Mouse (Mus musculus) testis, adult 2 months (tissue): ENCODE data around the gene Atg101. TPM values are rescaled to one million over a fixed set of nuclear protein-coding genes. Genes with fewer than 3 reads are reported as not detected.
A peak's percentile ranks its signal among the peaks of the same experiment; 100 is the strongest.

Source experiments
- H3K27ac ChIP-seq: fragments of 200-500 bp; 2 replicates; pipeline ENCODE4 v1.5.1; 2012; ENCODE audit warnings: low read depth, low read length; ENCODE audit not compliant: control insufficient read depth, insufficient read depth
- H3K27me3 ChIP-seq: fragments of 200-500 bp; 2 replicates; pipeline ENCODE4 v1.6.1; 2012; ENCODE audit warnings: mild to moderate bottlenecking, low read length, moderate library complexity; ENCODE audit not compliant: control insufficient read depth, insufficient read depth
- H3K36me3 ChIP-seq: fragments of 200-500 bp; 2 replicates; pipeline ENCODE4 v1.6.1; 2012; ENCODE audit warnings: mild to moderate bottlenecking, low read length; ENCODE audit not compliant: control insufficient read depth, insufficient read depth
- H3K4me1 ChIP-seq: fragments of 200-500 bp; 2 replicates; pipeline ENCODE4 v1.6.1; 2012; ENCODE audit warnings: low read length; ENCODE audit not compliant: control insufficient read depth, insufficient read depth
- H3K4me3 ChIP-seq: fragments of 200-500 bp; 2 replicates; pipeline ENCODE4 v1.5.1; 2012; ENCODE audit warnings: low read depth, mild to moderate bottlenecking, low read length, moderate library complexity, mixed read lengths; ENCODE audit not compliant: control insufficient read depth
- CTCF ChIP-seq: fragments of 200-500 bp; IDR thresholded peaks from 2 replicates; pipeline ENCODE4 v1.5.1; 2012; ENCODE audit warnings: low read depth, mild to moderate bottlenecking, inconsistent platforms, low read length, moderate library complexity; ENCODE audit not compliant: control insufficient read depth, insufficient read depth, insufficient replicate concordance
- POLR2A ChIP-seq: fragments of 200-500 bp; IDR thresholded peaks from 2 replicates; pipeline ENCODE4 v1.6.1; 2012; ENCODE audit warnings: low read depth, mild to moderate bottlenecking, inconsistent platforms, low read length, moderate library complexity; ENCODE audit not compliant: control insufficient read depth
- polyA plus RNA-seq: library from polyadenylated mRNA; depleted of rRNA; stranded (reverse); fragments of >200 nt; gene quantifications from 2 replicates; pipeline ENCODE4 v1.2.3, GENCODE M21; 2012

The Atg101 gene
- polyA plus RNA-seq, 1 experiment = 17.5 TPM

GRCm38 (mm10) chr15:101256463-101257206, 27.4 kb upstream of the Atg101 start:
- Histone ChIP-seq H3K4me1 (peaks cover 14% of the 10 kb centered on the region), H3K36me3 (no peaks in the 10 kb centered on the region), H3K27me3 (no peaks in the 10 kb centered on the region), H3K27ac (no peak overlapping the region), H3K4me3 (no peak overlapping the region)
- TF ChIP-seq CTCF = no peak
- no peak for TF ChIP-seq POLR2A

DNA sequence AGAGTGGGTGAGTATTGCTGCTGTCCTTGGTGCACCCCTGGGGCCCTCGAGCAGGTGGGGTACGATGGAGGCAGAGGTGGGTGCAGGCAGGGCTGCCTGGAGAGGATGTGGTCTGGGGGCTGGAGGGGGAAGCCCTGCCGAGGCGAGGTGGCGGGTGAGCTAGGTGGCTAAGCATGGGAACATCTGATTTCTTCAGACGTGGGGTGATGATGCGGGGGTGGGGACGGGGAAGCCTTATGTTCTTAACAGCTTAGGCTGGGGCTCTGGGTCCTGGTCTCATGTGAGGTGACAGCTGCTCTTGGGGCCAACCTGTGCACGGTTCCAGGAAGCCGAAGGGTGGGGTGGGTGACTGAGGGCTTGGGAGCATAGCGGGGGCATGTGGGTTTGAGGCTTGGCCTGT, 25.7 kb upstream of the Atg101 start:
- TF ChIP-seq CTCF (no peak), POLR2A (no peak)
- no peak overlapping the region for H3K4me3 ChIP-seq
- H3K36me3 ChIP-seq = no peaks in the 10 kb centered on the region
- no peak overlapping the region for H3K27ac ChIP-seq
- no peaks in the 10 kb centered on the region for H3K27me3 ChIP-seq
- peaks cover 14% of the 10 kb centered on the region for H3K4me1 ChIP-seq

DNA sequence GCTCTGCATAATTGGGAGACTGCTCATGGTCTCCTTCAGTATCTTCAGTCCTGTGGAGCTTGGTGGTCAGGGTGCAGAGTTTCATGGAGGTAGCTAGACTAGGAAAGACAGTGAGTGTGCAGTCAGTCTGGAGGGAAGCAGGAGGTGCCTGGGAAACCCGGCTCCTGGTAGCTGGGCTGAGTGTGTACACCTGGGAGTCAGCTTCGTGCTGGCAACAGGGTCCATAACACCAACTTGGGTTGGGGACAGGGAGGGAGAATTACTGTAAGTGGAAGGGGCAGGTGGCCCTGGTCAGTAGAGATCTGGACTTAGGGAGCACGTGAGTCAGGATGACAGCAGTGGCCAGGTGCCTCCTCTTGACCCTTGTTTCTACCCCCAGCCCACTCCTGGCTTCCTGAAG, 24.1 kb upstream of the Atg101 start:
- no peaks in the 10 kb centered on the region for H3K36me3 ChIP-seq
- H3K27me3 ChIP-seq = no peaks in the 10 kb centered on the region
- H3K4me1 ChIP-seq = no peaks in the 10 kb centered on the region
- no peak overlapping the region for H3K27ac ChIP-seq
- no peak for TF ChIP-seq POLR2A
- no peak for TF ChIP-seq CTCF
- no peak overlapping the region for H3K4me3 ChIP-seq

DNA sequence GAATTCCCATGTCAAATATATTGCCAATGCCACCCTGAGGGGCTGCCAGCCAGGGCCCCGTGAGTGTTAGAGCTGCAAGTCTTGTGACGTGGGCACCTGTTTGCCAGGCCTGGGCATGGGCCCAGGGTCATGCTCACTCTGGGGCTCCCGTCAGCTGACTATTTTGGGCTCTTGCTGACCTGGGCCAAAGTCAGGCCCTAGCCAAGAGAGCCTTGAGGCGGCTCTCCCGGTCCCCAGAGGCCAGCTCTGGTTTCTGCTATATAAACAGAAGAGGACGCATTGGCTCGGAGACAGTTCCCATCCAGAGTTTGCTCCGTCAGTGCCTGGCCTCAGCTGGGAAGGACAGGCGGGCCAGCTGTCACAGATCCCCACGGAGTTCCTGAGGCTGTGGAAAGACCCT, 23.7 kb upstream of the Atg101 start:
- Histone ChIP-seq H3K27ac (no peak overlapping the region), H3K27me3 (no peaks in the 10 kb centered on the region), H3K36me3 (no peaks in the 10 kb centered on the region), H3K4me1 (no peaks in the 10 kb centered on the region), H3K4me3 (no peak overlapping the region)
- TF ChIP-seq POLR2A = no peak
- TF ChIP-seq CTCF = no peak

- no peak overlapping the region for H3K4me3 ChIP-seq
- H3K36me3 ChIP-seq = no peaks in the 10 kb centered on the region
- peaks cover 6% of the 10 kb centered on the region for H3K4me1 ChIP-seq
- no peak overlapping the region for H3K27ac ChIP-seq
- TF ChIP-seq POLR2A = no peak
- no peak for TF ChIP-seq CTCF
- no peaks in the 10 kb centered on the region for H3K27me3 ChIP-seq
Observed at GRCm38 (mm10) chr15:101260874-101261622, 23.0 kb upstream of the Atg101 start.

GRCm38 (mm10) chr15:101262502-101262901, 21.6 kb upstream of the Atg101 start:
- Histone ChIP-seq H3K4me1 (peaks cover 15% of the 10 kb centered on the region), H3K27me3 (no peaks in the 10 kb centered on the region), H3K27ac (no peak overlapping the region), H3K36me3 (no peaks in the 10 kb centered on the region), H3K4me3 (no peak overlapping the region)
- TF ChIP-seq CTCF (no peak), POLR2A (no peak)

- Histone ChIP-seq H3K27ac (peak overlapping the region; percentile 27; the same call in 1 of the 2 replicates), H3K4me1 (peaks cover 22% of the 10 kb centered on the region), H3K36me3 (no peaks in the 10 kb centered on the region), H3K27me3 (no peaks in the 10 kb centered on the region), H3K4me3 (peak overlapping the region; percentile 90)
- TF ChIP-seq CTCF (no peak), POLR2A (peak; percentile 68; the same call in 1 of the 2 replicates)
Observed at GRCm38 (mm10) chr15:101266132-101266963, 17.7 kb upstream of the Atg101 start.
